8 mouse cellular contexts compared by ENCODE assay signal in the genomic region with DNA sequence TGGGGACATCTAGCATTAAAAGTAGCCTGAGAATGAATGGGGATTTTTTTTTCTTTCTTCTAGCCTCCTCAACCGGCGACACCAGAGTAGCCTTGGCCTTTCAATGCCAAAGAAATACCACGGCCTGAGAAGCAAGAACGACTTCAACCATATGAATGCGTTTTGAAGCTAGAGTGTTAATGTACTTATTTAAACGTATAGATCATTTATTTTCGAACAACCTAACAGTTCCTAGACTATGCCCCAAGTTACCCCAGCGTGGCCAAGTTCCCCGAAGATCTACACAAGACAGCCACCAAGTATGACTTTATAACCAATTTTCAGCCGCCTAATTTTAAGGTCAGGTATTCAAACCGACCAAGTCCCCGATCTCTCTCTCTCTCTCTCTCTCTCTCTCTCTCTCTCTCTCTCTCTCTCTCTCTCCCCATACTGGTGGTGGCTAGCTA. TPM values are rescaled to one million over a fixed set of nuclear protein-coding genes. Genes with fewer than 3 reads are reported as not detected.
A peak's percentile ranks its signal among the peaks of the same experiment; 100 is the strongest.
DNase-seq lines count a peak whose midpoint lies in the region; ATAC-seq and TF ChIP-seq lines count a peak whose summit lies in the region.

No protein-coding gene starts in this region.

- H3K4me2 ChIP-seq in lung, embryonic 15.5 days = peak overlapping the region; percentile 92
- peak overlapping the region; percentile 96 for H3K4me2 ChIP-seq in limb, embryonic 14.5 days (replicated peaks; ENCODE audit: low read depth, low read length, severe bottlenecking)

- TF ChIP-seq POLR2A in embryonic fibroblast, embryonic 13.5 days (IDR thresholded peaks at IDR 0.05; ENCODE audit: low read depth, low read length) = no peak
- no peak for TF ChIP-seq POLR2A in limb, embryonic 14.5 days (IDR thresholded peaks at IDR 0.05; ENCODE audit: borderline replicate concordance, extremely low read depth, insufficient read depth, insufficient read length)
- no peak for TF ChIP-seq POLR2A in small intestine, adult 2 months (IDR thresholded peaks at IDR 0.05; ENCODE audit: low read depth, low read length)

- no peaks in the 10 kb centered on the region for H3K9me3 ChIP-seq in lung, embryonic 15.5 days
- no peaks in the 10 kb centered on the region for H3K9me3 ChIP-seq in limb, embryonic 14.5 days (ENCODE audit: control insufficient read depth, low read length)

- H3K36me3 ChIP-seq in lung, embryonic 15.5 days = no peaks in the 10 kb centered on the region
- peaks cover 26% of the 10 kb centered on the region for H3K36me3 ChIP-seq in limb, embryonic 14.5 days (ENCODE audit: control insufficient read depth, insufficient read depth, low read length)
- H3K36me3 ChIP-seq in small intestine, adult 2 months (ENCODE audit: control insufficient read depth, insufficient read depth, low read length) = no peaks in the 10 kb centered on the region

- DNase-seq in lung, postnatal 25 days (ENCODE audit: low spot score) = no peak
- DNase-seq in limb, embryonic 14.5 days (ENCODE audit: low spot score) = no peak
- DNase-seq in cerebellum, adult 11-12 months = no peak
- DNase-seq in cerebellum, postnatal 4 days (ENCODE audit: low spot score in 2 of 2) = no peak

- no peak overlapping the region for H3K27ac ChIP-seq in lung, embryonic 15.5 days
- H3K27ac ChIP-seq in embryonic fibroblast, embryonic 13.5 days (ENCODE audit: insufficient read depth, low read length) = peak overlapping the region; percentile 69
- peak overlapping the region; percentile 95 for H3K27ac ChIP-seq in limb, embryonic 14.5 days (replicated peaks; ENCODE audit: low read depth, low read length)
- H3K27ac ChIP-seq in small intestine, adult 2 months (ENCODE audit: insufficient read depth, low read depth, low read length) = no peak overlapping the region

- no peak overlapping the region for H3K9ac ChIP-seq in lung, embryonic 15.5 days
- peak overlapping the region; percentile 100 for H3K9ac ChIP-seq in limb, embryonic 14.5 days (ENCODE audit: low read depth, low read length, severe bottlenecking)

- 23% methylated on average over 12 of the region's 12 CpGs for WGBS in lung, embryonic 15.5 days
- 7% methylated on average over 12 of the region's 12 CpGs for WGBS in limb, embryonic 14.5 days
- WGBS in small intestine, adult 2 months = 25% methylated on average over 12 of the region's 12 CpGs

- H3K4me1 ChIP-seq in lung, embryonic 15.5 days = peaks cover 31% of the 10 kb centered on the region
- no peaks in the 10 kb centered on the region for H3K4me1 ChIP-seq in embryonic fibroblast, embryonic 13.5 days (ENCODE audit: control insufficient read depth, insufficient read depth, low read length)
- peaks cover 34% of the 10 kb centered on the region for H3K4me1 ChIP-seq in limb, embryonic 14.5 days (ENCODE audit: control insufficient read depth, insufficient read depth, low read length)
- H3K4me1 ChIP-seq in small intestine, adult 2 months (ENCODE audit: control insufficient read depth, insufficient read depth, insufficient read length, low read length) = peaks cover 9% of the 10 kb centered on the region

- no peak for ATAC-seq in lung, embryonic 15.5 days (ENCODE audit: borderline replicate concordance, extremely low read depth, low FRiP score, low TSS enrichment)
- ATAC-seq in limb, embryonic 14.5 days (ENCODE audit: low FRiP score, low read depth) = no peak
- ATAC-seq in inflammation-experienced regulatory T-cells, adult 6 months = no peak

- TF ChIP-seq CTCF in embryonic fibroblast, embryonic 13.5 days (IDR thresholded peaks at IDR 0.05; ENCODE audit: borderline replicate concordance, insufficient read depth, low read length) = no peak
- no peak for TF ChIP-seq CTCF in small intestine, adult 2 months (IDR thresholded peaks at IDR 0.05; ENCODE audit: extremely low read depth, insufficient read length, insufficient replicate concordance, low read depth, low read length)

- peak overlapping the region; percentile 56 for H3K4me3 ChIP-seq in lung, embryonic 15.5 days
- H3K4me3 ChIP-seq in embryonic fibroblast, embryonic 13.5 days (ENCODE audit: insufficient read depth, low read length) = peak overlapping the region; percentile 49
- peak overlapping the region; percentile 90 for H3K4me3 ChIP-seq in limb, embryonic 14.5 days (replicated peaks; ENCODE audit: low read length)
- H3K4me3 ChIP-seq in small intestine, adult 2 months (ENCODE audit: low read depth, low read length) = peak overlapping the region; percentile 69

- peaks cover 99% of the 10 kb centered on the region for H3K27me3 ChIP-seq in lung, embryonic 15.5 days
- H3K27me3 ChIP-seq in limb, embryonic 14.5 days (ENCODE audit: control insufficient read depth, insufficient read depth, low read length) = peaks cover 6% of the 10 kb centered on the region; the same call in 1 of the 2 replicates
- H3K27me3 ChIP-seq in small intestine, adult 2 months (ENCODE audit: control insufficient read depth, insufficient read depth, low read length) = peaks cover 85% of the 10 kb centered on the region

RNA-seq across cellular contexts. Expression of gene Hoxa7, which starts 0.8 kb away (rescaled TPM):
- polyA plus RNA-seq in lung, embryonic 15.5 days (2015; fragmentation: Nextera tagmentation; extraction: Ambion mirVana) = 4.9 and 5.5 TPM in 2 replicates
- polyA plus RNA-seq in embryonic fibroblast, embryonic 13.5 days (2011; ENCODE audit: insufficient read length, low read depth, missing spikeins) = 15.8 and 21.6 TPM in 2 replicates
- 15.8 and 17.0 TPM in 2 replicates for polyA plus RNA-seq in limb, embryonic 14.5 days (2012; rRNA removed)
- 8.9 and 10.1 TPM in 2 replicates for polyA plus RNA-seq in limb, embryonic 14.5 days (2014; fragmentation: Nextera tagmentation; extraction: Ambion mirVana)
- 0.04 and 2.5 TPM in 2 replicates for polyA plus RNA-seq in small intestine, adult 2 months (2012; rRNA removed)
- polyA plus RNA-seq in inflammation-experienced regulatory T-cells, adult 6 months (2017; shearing (Covaris generic)) = not detected

RNA-seq across cellular contexts. Expression of gene Gm28308, which starts 7.7 kb away (rescaled TPM):
- not detected in 2 replicates for polyA plus RNA-seq in lung, embryonic 15.5 days (2015; fragmentation: Nextera tagmentation; extraction: Ambion mirVana)
- polyA plus RNA-seq in embryonic fibroblast, embryonic 13.5 days (2011; ENCODE audit: insufficient read length, low read depth, missing spikeins) = 0.89 TPM in 1 of 2 replicates, not detected in the other
- polyA plus RNA-seq in limb, embryonic 14.5 days (2012; rRNA removed) = 3.2 and 4.6 TPM in 2 replicates
- 1.1 TPM in 1 of 2 replicates, not detected in the other for polyA plus RNA-seq in limb, embryonic 14.5 days (2014; fragmentation: Nextera tagmentation; extraction: Ambion mirVana)
- 0.58 TPM in 1 of 2 replicates, not detected in the other for polyA plus RNA-seq in small intestine, adult 2 months (2012; rRNA removed)
- polyA plus RNA-seq in inflammation-experienced regulatory T-cells, adult 6 months (2017; shearing (Covaris generic)) = not detected

RNA-seq across cellular contexts. Expression of gene Hoxa3, which starts 7.8 kb away (rescaled TPM):
- polyA plus RNA-seq in lung, embryonic 15.5 days (2015; fragmentation: Nextera tagmentation; extraction: Ambion mirVana) = 7.5 and 9.4 TPM in 2 replicates
- 10.2 and 13.5 TPM in 2 replicates for polyA plus RNA-seq in embryonic fibroblast, embryonic 13.5 days (2011; ENCODE audit: insufficient read length, low read depth, missing spikeins)
- polyA plus RNA-seq in limb, embryonic 14.5 days (2012; rRNA removed) = 12.0 and 15.9 TPM in 2 replicates
- polyA plus RNA-seq in limb, embryonic 14.5 days (2014; fragmentation: Nextera tagmentation; extraction: Ambion mirVana) = 2.7 and 3.4 TPM in 2 replicates
- 3.5 and 5.0 TPM in 2 replicates for polyA plus RNA-seq in small intestine, adult 2 months (2012; rRNA removed)
- not detected for polyA plus RNA-seq in inflammation-experienced regulatory T-cells, adult 6 months (2017; shearing (Covaris generic))

RNA-seq across cellular contexts. Expression of gene Hoxa9, which starts 10.0 kb away (rescaled TPM):
- 0.16 and 0.29 TPM in 2 replicates for polyA plus RNA-seq in lung, embryonic 15.5 days (2015; fragmentation: Nextera tagmentation; extraction: Ambion mirVana)
- 9.9 and 13.6 TPM in 2 replicates for polyA plus RNA-seq in embryonic fibroblast, embryonic 13.5 days (2011; ENCODE audit: insufficient read length, low read depth, missing spikeins)
- polyA plus RNA-seq in limb, embryonic 14.5 days (2012; rRNA removed) = 107 and 134 TPM in 2 replicates
- 39.0 and 45.2 TPM in 2 replicates for polyA plus RNA-seq in limb, embryonic 14.5 days (2014; fragmentation: Nextera tagmentation; extraction: Ambion mirVana)
- not detected in 2 replicates for polyA plus RNA-seq in small intestine, adult 2 months (2012; rRNA removed)
- polyA plus RNA-seq in inflammation-experienced regulatory T-cells, adult 6 months (2017; shearing (Covaris generic)) = under 1 TPM in 2 of 3 experiments, not detected in 1; 0.13 to 0.32 TPM

RNA-seq across cellular contexts. Expression of gene Hoxa6, which starts 12.4 kb away (rescaled TPM):
- polyA plus RNA-seq in lung, embryonic 15.5 days (2015; fragmentation: Nextera tagmentation; extraction: Ambion mirVana) = 2.9 and 3.1 TPM in 2 replicates
- 2.8 and 4.2 TPM in 2 replicates for polyA plus RNA-seq in embryonic fibroblast, embryonic 13.5 days (2011; ENCODE audit: insufficient read length, low read depth, missing spikeins)
- polyA plus RNA-seq in limb, embryonic 14.5 days (2012; rRNA removed) = 3.9 and 4.3 TPM in 2 replicates
- 0.66 and 0.94 TPM in 2 replicates for polyA plus RNA-seq in limb, embryonic 14.5 days (2014; fragmentation: Nextera tagmentation; extraction: Ambion mirVana)
- polyA plus RNA-seq in small intestine, adult 2 months (2012; rRNA removed) = 0.15 and 0.52 TPM in 2 replicates
- not detected for polyA plus RNA-seq in inflammation-experienced regulatory T-cells, adult 6 months (2017; shearing (Covaris generic))

Comparison
In these comparisons a context has a peak if more than half of its experiments do, and no peak if none do; other contexts are left out.
1. H3K27ac ChIP-seq: peak in embryonic fibroblast, embryonic 13.5 days (single experiment) and limb, embryonic 14.5 days (single experiment); none in lung, embryonic 15.5 days (single experiment) and small intestine, adult 2 months (single experiment).
2. Peak in every context shown above with its lines, with median percentiles within 50 percentile points of each other: H3K4me3 ChIP-seq.